Mouse (Mus musculus) MEL (cell line): Measurements from ENCODE around the gene Fam19a1.

Experiments
- CTCF ChIP-seq, 3 experiments: IDR thresholded peaks in 2 of 3; conservative IDR thresholded peaks in 1 of 3; 2 replicates each; pipeline ENCODE4 v1.5.1; 2011 to 2012; ENCODE audit warnings: low read length in 3 of 3, low read depth in 2 of 3, mild to moderate bottlenecking in 2 of 3, improper control_type of control experiment in 1 of 3, inconsistent platforms in 1 of 3, mixed read lengths in 1 of 3, moderate library complexity in 1 of 3; ENCODE audit not compliant: control insufficient read depth in 1 of 3, insufficient read depth in 1 of 3, poor library complexity in 1 of 3, severe bottlenecking in 1 of 3
- EP300 ChIP-seq, 2 experiments: IDR thresholded peaks; 2 replicates each; pipeline ENCODE4 v1.6.1; 2011; ENCODE audit warnings: improper control_type of control experiment in 2 of 2, low read length in 2 of 2, low read depth in 1 of 2, mild to moderate bottlenecking in 1 of 2
- MYB ChIP-seq: IDR thresholded peaks from 2 replicates; pipeline ENCODE4 v1.6.1; 2011; ENCODE audit warnings: mild to moderate bottlenecking, low read depth, low read length, improper control_type of control experiment
- SMC3 ChIP-seq: IDR thresholded peaks from 2 replicates; pipeline ENCODE4 v1.6.1; 2011; ENCODE audit warnings: low read depth, low read length, improper control_type of control experiment
- TAL1 ChIP-seq: IDR thresholded peaks from 2 replicates; pipeline ENCODE4 v1.6.1; 2012; ENCODE audit warnings: mild to moderate bottlenecking, inconsistent platforms, low read length, moderate library complexity, mixed read lengths
- TCF12 ChIP-seq: IDR thresholded peaks from 2 replicates; pipeline ENCODE4 v1.6.1; 2014; ENCODE audit warnings: low read depth, mild to moderate bottlenecking, inconsistent platforms, low read length, improper control_type of control experiment, moderate library complexity
- USF1 ChIP-seq: IDR thresholded peaks from 2 replicates; pipeline ENCODE4 v1.6.1; 2014; ENCODE audit warnings: low read depth, mild to moderate bottlenecking, inconsistent platforms, low read length, improper control_type of control experiment, moderate library complexity
- ZKSCAN1 ChIP-seq: IDR thresholded peaks from 2 replicates; pipeline ENCODE4 v1.6.1; 2012; ENCODE audit warnings: low read depth, mild to moderate bottlenecking, inconsistent platforms, low read length, improper control_type of control experiment, moderate library complexity

DNA sequence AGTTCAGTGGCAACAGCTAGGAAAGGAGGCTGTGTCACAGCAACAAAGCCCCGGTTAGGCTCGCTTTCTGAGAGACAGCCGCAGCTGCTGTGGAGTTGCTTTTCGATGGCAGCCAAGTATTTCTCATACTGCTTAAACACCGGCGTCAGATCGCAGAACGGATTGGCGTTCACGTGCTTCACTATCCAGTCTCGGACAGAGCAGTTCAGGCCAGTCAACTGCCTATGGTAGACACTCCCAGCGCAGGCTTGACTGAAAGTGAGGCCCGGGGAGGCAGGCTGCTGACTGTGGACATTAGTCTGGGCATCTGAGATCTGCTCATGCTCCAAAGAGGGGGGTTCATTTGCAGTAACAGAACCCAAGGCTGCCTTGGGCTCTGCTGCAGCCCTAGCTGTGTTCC, 52.4 kb downstream of the Fam19a1 start:
- TF ChIP-seq CTCF (IDR thresholded peaks at IDR 0.05 in 2 of 3, conservative IDR thresholded peaks at IDR 0.05 in 1 of 3; ENCODE audit: control insufficient read depth in 1 of 3, insufficient read depth in 1 of 3, low read depth in 2 of 3, low read length in 3 of 3, poor library complexity in 1 of 3, severe bottlenecking in 1 of 3) (no peak), SMC3 (no peak), EP300 (IDR thresholded peaks at IDR 0.05; ENCODE audit: low read depth in 1 of 2, low read length in 2 of 2) (no peak), ZKSCAN1 (no peak), MYB (no peak), TCF12 (no peak), TAL1 (no peak), USF1 (no peak)
